Mouse (Mus musculus) brain, embryonic 14.5 days (tissue): ENCODE measurements around the gene Pex1.

Experiments
- CTCF ChIP-seq: fragments of 200-500 bp; IDR thresholded peaks from 2 replicates; pipeline ENCODE4 v1.5.1; 2012; ENCODE audit warnings: inconsistent platforms, mild to moderate bottlenecking, moderate library complexity, borderline replicate concordance; ENCODE audit not compliant: insufficient read depth, insufficient read length; ENCODE audit errors: extremely low read depth
- POLR2A ChIP-seq: fragments of 200-500 bp; IDR thresholded peaks from 2 replicates; pipeline ENCODE4 v1.6.1; 2012; ENCODE audit warnings: mild to moderate bottlenecking, inconsistent platforms, borderline replicate concordance; ENCODE audit not compliant: poor library complexity, insufficient read depth, insufficient read length, severe bottlenecking; ENCODE audit errors: extremely low read depth

GRCm38 (mm10) chr5:3647708-3648121, 51.8 kb downstream of the Pex1 start:
- peak; percentile 92 for TF ChIP-seq POLR2A
- TF ChIP-seq CTCF, result peak; percentile 40; the same call in 1 of the 2 replicates
